Mouse (Mus musculus): ENCODE measurements around the gene Clip3. TPM values are rescaled to one million over a fixed set of nuclear protein-coding genes. Genes with fewer than 3 reads are reported as not detected.

Clip3 gene
- polyA plus RNA-seq (2014; fragmentation: Illumina TruSeq; extraction: RNeasy Lipid Tissue Mini Kit (QIAGEN cat#74804); ENCODE audit: low replicate concordance) = 1.2 TPM

GRCm38 (mm10) chr7:30291215-30292131 is at the start of gene Clip3:
TSS of gene Clip3 (plus strand) at chr7:30291728.

GRCm38 (mm10) chr7:30279951-30280669 is 11.4 kb upstream of the Clip3 start, which contains the start of the genes Thap8 and Wdr62:
TSS of gene Thap8 (plus strand) at chr7:30280094.
TSS of gene Wdr62 (minus strand) at chr7:30280419.

GRCm38 (mm10) chr7:30308076-30309005 is 16.8 kb downstream of the Clip3 start, which contains the start of gene Alkbh6:
TSS of gene Alkbh6 (plus strand) at chr7:30308717.

GRCm38 (mm10) chr7:30314721-30315155 is 23.2 kb downstream of the Clip3 start, which contains the start of gene Syne4:
TSS of gene Syne4 (plus strand) at chr7:30314807.

GRCm38 (mm10) chr7:30321539-30322284 is 30.2 kb downstream of the Clip3 start, which contains the start of gene E130208F15Rik:
TSS of gene E130208F15Rik (plus strand) at chr7:30321740.

GRCm38 (mm10) chr7:30323795-30324194 is 32.3 kb downstream of the Clip3 start, which contains the start of gene Sdhaf1:
TSS of gene Sdhaf1 (minus strand) at chr7:30323895.

Other genes with a start within 250 kb of the Clip3 start
- gene Zfp14, start 240.3 kb upstream of the Clip3 start, polyA plus RNA-seq (2014; fragmentation: Illumina TruSeq; extraction: RNeasy Lipid Tissue Mini Kit (QIAGEN cat#74804); ENCODE audit: low replicate concordance) = 2.1 TPM
- gene Zfp82, start 218.8 kb upstream of the Clip3 start, polyA plus RNA-seq (2014; fragmentation: Illumina TruSeq; extraction: RNeasy Lipid Tissue Mini Kit (QIAGEN cat#74804); ENCODE audit: low replicate concordance) = 2.3 TPM
- not detected for gene Gm26920, start 201.3 kb upstream of the Clip3 start, polyA plus RNA-seq (2014; fragmentation: Illumina TruSeq; extraction: RNeasy Lipid Tissue Mini Kit (QIAGEN cat#74804); ENCODE audit: low replicate concordance)
- gene Zfp566, start 201.2 kb upstream of the Clip3 start, polyA plus RNA-seq (2014; fragmentation: Illumina TruSeq; extraction: RNeasy Lipid Tissue Mini Kit (QIAGEN cat#74804); ENCODE audit: low replicate concordance) = 1.6 TPM
- gene Zfp260, start 197.0 kb upstream of the Clip3 start, polyA plus RNA-seq (2014; fragmentation: Illumina TruSeq; extraction: RNeasy Lipid Tissue Mini Kit (QIAGEN cat#74804); ENCODE audit: low replicate concordance) = 98.7 TPM
- 0.37 TPM for gene Zfp382, start 169.8 kb upstream of the Clip3 start, polyA plus RNA-seq (2014; fragmentation: Illumina TruSeq; extraction: RNeasy Lipid Tissue Mini Kit (QIAGEN cat#74804); ENCODE audit: low replicate concordance)
- gene Zfp146, start 122.0 kb upstream of the Clip3 start, polyA plus RNA-seq (2014; fragmentation: Illumina TruSeq; extraction: RNeasy Lipid Tissue Mini Kit (QIAGEN cat#74804); ENCODE audit: low replicate concordance) = 20.8 TPM
- 4.2 TPM for gene Cox7a1, start 107.6 kb upstream of the Clip3 start, polyA plus RNA-seq (2014; fragmentation: Illumina TruSeq; extraction: RNeasy Lipid Tissue Mini Kit (QIAGEN cat#74804); ENCODE audit: low replicate concordance)
- 24.3 TPM for gene Capns1, start 92.9 kb upstream of the Clip3 start, polyA plus RNA-seq (2014; fragmentation: Illumina TruSeq; extraction: RNeasy Lipid Tissue Mini Kit (QIAGEN cat#74804); ENCODE audit: low replicate concordance)
- gene Polr2i, start 59.8 kb upstream of the Clip3 start, polyA plus RNA-seq (2014; fragmentation: Illumina TruSeq; extraction: RNeasy Lipid Tissue Mini Kit (QIAGEN cat#74804); ENCODE audit: low replicate concordance) = not detected
- gene Tbcb, start 59.5 kb upstream of the Clip3 start, polyA plus RNA-seq (2014; fragmentation: Illumina TruSeq; extraction: RNeasy Lipid Tissue Mini Kit (QIAGEN cat#74804); ENCODE audit: low replicate concordance) = 3.2 TPM
- gene Ovol3, start 56.0 kb upstream of the Clip3 start, polyA plus RNA-seq (2014; fragmentation: Illumina TruSeq; extraction: RNeasy Lipid Tissue Mini Kit (QIAGEN cat#74804); ENCODE audit: low replicate concordance) = not detected
- gene Thap8, start 11.6 kb upstream of the Clip3 start, polyA plus RNA-seq (2014; fragmentation: Illumina TruSeq; extraction: RNeasy Lipid Tissue Mini Kit (QIAGEN cat#74804); ENCODE audit: low replicate concordance) = not detected
- gene Wdr62, start 11.3 kb upstream of the Clip3 start, polyA plus RNA-seq (2014; fragmentation: Illumina TruSeq; extraction: RNeasy Lipid Tissue Mini Kit (QIAGEN cat#74804); ENCODE audit: low replicate concordance) = not detected
- 2.9 TPM for gene Alkbh6, start 17.0 kb downstream of the Clip3 start, polyA plus RNA-seq (2014; fragmentation: Illumina TruSeq; extraction: RNeasy Lipid Tissue Mini Kit (QIAGEN cat#74804); ENCODE audit: low replicate concordance)
- 1.6 TPM for gene Syne4, start 23.1 kb downstream of the Clip3 start, polyA plus RNA-seq (2014; fragmentation: Illumina TruSeq; extraction: RNeasy Lipid Tissue Mini Kit (QIAGEN cat#74804); ENCODE audit: low replicate concordance)
- 0.71 TPM for gene E130208F15Rik, start 30.0 kb downstream of the Clip3 start, polyA plus RNA-seq (2014; fragmentation: Illumina TruSeq; extraction: RNeasy Lipid Tissue Mini Kit (QIAGEN cat#74804); ENCODE audit: low replicate concordance)
- gene Sdhaf1, start 32.2 kb downstream of the Clip3 start, polyA plus RNA-seq (2014; fragmentation: Illumina TruSeq; extraction: RNeasy Lipid Tissue Mini Kit (QIAGEN cat#74804); ENCODE audit: low replicate concordance) = 1.3 TPM
- 0.41 TPM for gene Lrfn3, start 71.0 kb downstream of the Clip3 start, polyA plus RNA-seq (2014; fragmentation: Illumina TruSeq; extraction: RNeasy Lipid Tissue Mini Kit (QIAGEN cat#74804); ENCODE audit: low replicate concordance)
- gene Tyrobp, start 122.0 kb downstream of the Clip3 start, polyA plus RNA-seq (2014; fragmentation: Illumina TruSeq; extraction: RNeasy Lipid Tissue Mini Kit (QIAGEN cat#74804); ENCODE audit: low replicate concordance) = 2.8 TPM
- gene Hcst, start 128.1 kb downstream of the Clip3 start, polyA plus RNA-seq (2014; fragmentation: Illumina TruSeq; extraction: RNeasy Lipid Tissue Mini Kit (QIAGEN cat#74804); ENCODE audit: low replicate concordance) = not detected
- gene Nfkbid, start 130.0 kb downstream of the Clip3 start, polyA plus RNA-seq (2014; fragmentation: Illumina TruSeq; extraction: RNeasy Lipid Tissue Mini Kit (QIAGEN cat#74804); ENCODE audit: low replicate concordance) = 0.67 TPM
- 9.8 TPM for gene Aplp1, start 153.8 kb downstream of the Clip3 start, polyA plus RNA-seq (2014; fragmentation: Illumina TruSeq; extraction: RNeasy Lipid Tissue Mini Kit (QIAGEN cat#74804); ENCODE audit: low replicate concordance)
- not detected for gene Kirrel2, start 166.0 kb downstream of the Clip3 start, polyA plus RNA-seq (2014; fragmentation: Illumina TruSeq; extraction: RNeasy Lipid Tissue Mini Kit (QIAGEN cat#74804); ENCODE audit: low replicate concordance)
- 0.15 TPM for gene Nphs1, start 166.6 kb downstream of the Clip3 start, polyA plus RNA-seq (2014; fragmentation: Illumina TruSeq; extraction: RNeasy Lipid Tissue Mini Kit (QIAGEN cat#74804); ENCODE audit: low replicate concordance)
- gene Prodh2, start 201.9 kb downstream of the Clip3 start, polyA plus RNA-seq (2014; fragmentation: Illumina TruSeq; extraction: RNeasy Lipid Tissue Mini Kit (QIAGEN cat#74804); ENCODE audit: low replicate concordance) = not detected
- gene Arhgap33, start 243.3 kb downstream of the Clip3 start, polyA plus RNA-seq (2014; fragmentation: Illumina TruSeq; extraction: RNeasy Lipid Tissue Mini Kit (QIAGEN cat#74804); ENCODE audit: low replicate concordance) = 0.11 TPM